Mouse (Mus musculus): Measurements from ENCODE around the gene Rilpl1. TPM values are rescaled to one million over a fixed set of nuclear protein-coding genes. Genes with fewer than 3 reads are reported as not detected.

The Rilpl1 gene
- polyA plus RNA-seq, 1 experiment from 2014 or later = 17.8 TPM

- H3K4me1 ChIP-seq = peaks cover 25% of the 10 kb centered on the region
- H3K4me3 ChIP-seq (replicated peaks) = peak within 1 kb of the TSS; percentile 67
- H3K27ac ChIP-seq = peak within 1 kb of the TSS; percentile 99
- peak within 1 kb of the TSS; percentile 89 for H3K9ac ChIP-seq
- no peaks in the 10 kb centered on the region for H3K36me3 ChIP-seq (replicated peaks)
- under 1% methylated on average over 48 of the region's 48 CpGs for whole genome bisulfite sequencing
- peak; percentile 92 for ATAC-seq (ENCODE audit: low FRiP score)
- no peaks in the 10 kb centered on the region for H3K27me3 ChIP-seq
- peak within 1 kb of the TSS; percentile 70 for H3K4me2 ChIP-seq
- no peaks in the 10 kb centered on the region for H3K9me3 ChIP-seq
Measured at GRCm38 (mm10) chr5:124482966-124483654, 48.1 kb downstream of the Rilpl1 start, which contains the start of gene Snrnp35. TSS of gene Snrnp35 (plus strand) at chr5:124483134.

- H3K4me2 ChIP-seq = peak overlapping the region; percentile 70
- peak overlapping the region; percentile 67 for H3K4me3 ChIP-seq (replicated peaks)
- peak overlapping the region; percentile 99 for H3K27ac ChIP-seq
- no peaks in the 10 kb centered on the region for H3K27me3 ChIP-seq
- H3K9ac ChIP-seq = peak overlapping the region; percentile 89
- no peaks in the 10 kb centered on the region for H3K36me3 ChIP-seq (replicated peaks)
- peaks cover 30% of the 10 kb centered on the region for H3K4me1 ChIP-seq
- 8% methylated on average over 13 of the region's 13 CpGs for WGBS
- no peak for ATAC-seq (ENCODE audit: low FRiP score)
- H3K9me3 ChIP-seq = no peaks in the 10 kb centered on the region
Measured at GRCm38 (mm10) chr5:124482436-124482965, 48.7 kb downstream of the Rilpl1 start.

- Histone ChIP-seq H3K4me3 (replicated peaks) (no peak overlapping the region), H3K27me3 (no peaks in the 10 kb centered on the region), H3K4me1 (peaks cover 35% of the 10 kb centered on the region), H3K36me3 (replicated peaks) (no peaks in the 10 kb centered on the region), H3K27ac (no peak overlapping the region), H3K4me2 (no peak overlapping the region), H3K9me3 (no peaks in the 10 kb centered on the region), H3K9ac (no peak overlapping the region)
- WGBS = 88% methylated on average over 4 of the region's 4 CpGs
- ATAC-seq (ENCODE audit: low FRiP score) = no peak
Measured at GRCm38 (mm10) chr5:124481714-124482113, 49.5 kb downstream of the Rilpl1 start.

GRCm38 (mm10) chr5:124480119-124480518 lies 51.1 kb downstream of the Rilpl1 start:
- Histone ChIP-seq H3K4me1 (peaks cover 43% of the 10 kb centered on the region), H3K27ac (no peak overlapping the region), H3K4me3 (replicated peaks) (no peak overlapping the region), H3K36me3 (replicated peaks) (no peaks in the 10 kb centered on the region), H3K9ac (no peak overlapping the region), H3K9me3 (no peaks in the 10 kb centered on the region), H3K4me2 (no peak overlapping the region), H3K27me3 (no peaks in the 10 kb centered on the region)
- no peak for ATAC-seq (ENCODE audit: low FRiP score)
- 81% methylated on average over 4 of the region's 4 CpGs for WGBS

- peak overlapping the region; percentile 63; the same call in 1 of the 2 replicates for H3K27ac ChIP-seq
- no peak overlapping the region for H3K4me3 ChIP-seq (replicated peaks)
- no peaks in the 10 kb centered on the region for H3K36me3 ChIP-seq (replicated peaks)
- no peak overlapping the region for H3K9ac ChIP-seq
- ATAC-seq (ENCODE audit: low FRiP score) = no peak
- WGBS = 77% methylated on average over 1 of the region's 1 CpGs
- peaks cover 30% of the 10 kb centered on the region for H3K4me1 ChIP-seq
- H3K9me3 ChIP-seq = no peaks in the 10 kb centered on the region
- no peaks in the 10 kb centered on the region for H3K27me3 ChIP-seq
- H3K4me2 ChIP-seq = no peak overlapping the region; the same call in 1 of the 2 replicates
Measured at GRCm38 (mm10) chr5:124478873-124479204, 52.4 kb downstream of the Rilpl1 start.

- no peak overlapping the region for H3K4me3 ChIP-seq (replicated peaks)
- H3K27me3 ChIP-seq = no peaks in the 10 kb centered on the region
- no peak overlapping the region for H3K27ac ChIP-seq
- no peak overlapping the region for H3K9ac ChIP-seq
- peaks cover 22% of the 10 kb centered on the region; the same call in 1 of the 2 replicates for H3K36me3 ChIP-seq (replicated peaks)
- peaks cover 3% of the 10 kb centered on the region for H3K4me1 ChIP-seq
- no peak overlapping the region for H3K4me2 ChIP-seq
- WGBS = 84% methylated on average over 6 of the region's 6 CpGs
- ATAC-seq (ENCODE audit: low FRiP score) = no peak
- no peaks in the 10 kb centered on the region for H3K9me3 ChIP-seq
Measured at GRCm38 (mm10) chr5:124470591-124471171, 60.5 kb downstream of the Rilpl1 start.

- no peak overlapping the region for H3K4me3 ChIP-seq (replicated peaks)
- H3K36me3 ChIP-seq (replicated peaks) = peaks cover 22% of the 10 kb centered on the region; the same call in 1 of the 2 replicates
- no peak overlapping the region for H3K27ac ChIP-seq
- no peak for ATAC-seq (ENCODE audit: low FRiP score)
- H3K9me3 ChIP-seq = no peaks in the 10 kb centered on the region
- H3K27me3 ChIP-seq = no peaks in the 10 kb centered on the region
- no peaks in the 10 kb centered on the region for H3K4me1 ChIP-seq
- 94% methylated on average over 6 of the region's 6 CpGs for WGBS
- H3K9ac ChIP-seq = no peak overlapping the region
- no peak overlapping the region for H3K4me2 ChIP-seq
Measured at GRCm38 (mm10) chr5:124469486-124469885, 61.7 kb downstream of the Rilpl1 start.

- H3K4me2 ChIP-seq = no peak overlapping the region
- no peak overlapping the region for H3K4me3 ChIP-seq (replicated peaks)
- no peaks in the 10 kb centered on the region for H3K9me3 ChIP-seq
- H3K27ac ChIP-seq = no peak overlapping the region
- WGBS = 92% methylated on average over 7 of the region's 7 CpGs
- H3K36me3 ChIP-seq (replicated peaks) = peaks cover 28% of the 10 kb centered on the region
- H3K27me3 ChIP-seq = no peaks in the 10 kb centered on the region
- no peaks in the 10 kb centered on the region for H3K4me1 ChIP-seq
- no peak overlapping the region for H3K9ac ChIP-seq
- ATAC-seq (ENCODE audit: low FRiP score) = no peak
Measured at GRCm38 (mm10) chr5:124468365-124468764, 62.8 kb downstream of the Rilpl1 start.

GRCm38 (mm10) chr5:124467766-124468165 lies 63.4 kb downstream of the Rilpl1 start:
- Histone ChIP-seq H3K36me3 (replicated peaks) (peaks cover 34% of the 10 kb centered on the region), H3K4me3 (replicated peaks) (no peak overlapping the region), H3K4me2 (no peak overlapping the region), H3K9me3 (no peaks in the 10 kb centered on the region), H3K27me3 (no peaks in the 10 kb centered on the region), H3K27ac (no peak overlapping the region), H3K9ac (no peak overlapping the region), H3K4me1 (no peaks in the 10 kb centered on the region)
- WGBS = 98% methylated on average over 1 of the region's 1 CpGs
- no peak for ATAC-seq (ENCODE audit: low FRiP score)

GRCm38 (mm10) chr5:124464905-124465304 lies 66.3 kb downstream of the Rilpl1 start:
- H3K4me1 ChIP-seq = no peaks in the 10 kb centered on the region
- ATAC-seq (ENCODE audit: low FRiP score) = no peak
- H3K4me3 ChIP-seq (replicated peaks) = no peak overlapping the region
- peaks cover 60% of the 10 kb centered on the region for H3K36me3 ChIP-seq (replicated peaks)
- H3K27me3 ChIP-seq = no peaks in the 10 kb centered on the region
- H3K4me2 ChIP-seq = no peak overlapping the region
- H3K9ac ChIP-seq = no peak overlapping the region
- no peak overlapping the region for H3K27ac ChIP-seq
- no peaks in the 10 kb centered on the region for H3K9me3 ChIP-seq

GRCm38 (mm10) chr5:124463462-124463861 lies 67.7 kb downstream of the Rilpl1 start:
- 91% methylated on average over 5 of the region's 5 CpGs for WGBS
- Histone ChIP-seq H3K9ac (no peak overlapping the region), H3K9me3 (no peaks in the 10 kb centered on the region), H3K4me3 (replicated peaks) (no peak overlapping the region), H3K4me2 (no peak overlapping the region), H3K27me3 (no peaks in the 10 kb centered on the region), H3K36me3 (replicated peaks) (peaks cover 65% of the 10 kb centered on the region), H3K4me1 (no peaks in the 10 kb centered on the region), H3K27ac (no peak overlapping the region)
- no peak for ATAC-seq (ENCODE audit: low FRiP score)

GRCm38 (mm10) chr5:124462297-124463025 lies 68.7 kb downstream of the Rilpl1 start:
- 90% methylated on average over 8 of the region's 8 CpGs for WGBS
- no peak for ATAC-seq (ENCODE audit: low FRiP score)
- Histone ChIP-seq H3K27ac (no peak overlapping the region), H3K4me2 (no peak overlapping the region), H3K4me1 (no peaks in the 10 kb centered on the region), H3K36me3 (replicated peaks) (peaks cover 69% of the 10 kb centered on the region), H3K9ac (no peak overlapping the region), H3K9me3 (no peaks in the 10 kb centered on the region), H3K27me3 (no peaks in the 10 kb centered on the region), H3K4me3 (replicated peaks) (no peak overlapping the region)
